Mouse (Mus musculus) layer of hippocampus, adult 6 months (tissue): ENCODE data around the gene Hcar2. TPM values are rescaled to one million over a fixed set of nuclear protein-coding genes. Genes with fewer than 3 reads are reported as not detected.

ENCODE experiments used
- long read RNA-seq, 2 experiments: library from polyadenylated mRNA; unstranded; transcript quantifications; one replicate each; pipeline ENCODE4 v2.0.0; 2019 to 2020
- polyA plus RNA-seq: library from polyadenylated mRNA; unstranded; fragments of <200 nt; fragmentation: Nextera tagmentation; gene quantifications from 2 replicates; pipeline ENCODE4 v1.2.3, GENCODE M21; 2021

The Hcar2 gene
- 0.16 TPM in 1 of 2 replicates, not detected in the other for polyA plus RNA-seq
- long read RNA-seq, experiment 1: 0 reads
- long read RNA-seq, experiment 2: 0 reads

GRCm38 (mm10) chr5:123865365-123865764 is at the start of gene Hcar2:
TSS of gene Hcar2 (minus strand) at chr5:123865499.

GRCm38 (mm10) chr5:123906976-123907630 is 41.8 kb upstream of the Hcar2 start, which contains the start of gene Denr:
TSS of gene Denr (plus strand) at chr5:123907175.

GRCm38 (mm10) chr5:123879928-123880327 is 14.6 kb upstream of the Hcar2 start, which contains the start of gene Hcar1:
TSS of gene Hcar1 (minus strand) at chr5:123880020.

Other genes with a start within 250 kb of the Hcar2 start
- gene Clip1, start 180.9 kb downstream of the Hcar2 start, polyA plus RNA-seq: 36.4 and 38.3 TPM in 2 replicates
- 16.1 and 16.5 TPM in 2 replicates for gene Zcchc8, start 144.4 kb downstream of the Hcar2 start, polyA plus RNA-seq
- gene Rsrc2, start 116.1 kb downstream of the Hcar2 start, polyA plus RNA-seq: 46.1 and 57.6 TPM in 2 replicates
- 1.7 TPM in 2 replicates for gene Kntc1, start 115.8 kb downstream of the Hcar2 start, polyA plus RNA-seq
- 0.19 and 0.45 TPM in 2 replicates for gene Hcar1, start 14.5 kb upstream of the Hcar2 start, polyA plus RNA-seq
- gene Denr, start 41.7 kb upstream of the Hcar2 start, polyA plus RNA-seq: 116 and 120 TPM in 2 replicates
- not detected in 2 replicates for gene Gm43518, start 61.9 kb upstream of the Hcar2 start, polyA plus RNA-seq
- 2.7 and 3.8 TPM in 2 replicates for gene Ccdc62, start 65.2 kb upstream of the Hcar2 start, polyA plus RNA-seq
- gene Hip1r, start 108.1 kb upstream of the Hcar2 start, polyA plus RNA-seq: 7.7 and 7.9 TPM in 2 replicates
- 13.2 and 14.9 TPM in 2 replicates for gene Vps37b, start 166.8 kb upstream of the Hcar2 start, polyA plus RNA-seq
- 21.3 and 22.5 TPM in 2 replicates for gene Abcb9, start 230.3 kb upstream of the Hcar2 start, polyA plus RNA-seq
- 49.9 and 51.2 TPM in 2 replicates for gene Ogfod2, start 246.8 kb upstream of the Hcar2 start, polyA plus RNA-seq